In the genomic region with DNA sequence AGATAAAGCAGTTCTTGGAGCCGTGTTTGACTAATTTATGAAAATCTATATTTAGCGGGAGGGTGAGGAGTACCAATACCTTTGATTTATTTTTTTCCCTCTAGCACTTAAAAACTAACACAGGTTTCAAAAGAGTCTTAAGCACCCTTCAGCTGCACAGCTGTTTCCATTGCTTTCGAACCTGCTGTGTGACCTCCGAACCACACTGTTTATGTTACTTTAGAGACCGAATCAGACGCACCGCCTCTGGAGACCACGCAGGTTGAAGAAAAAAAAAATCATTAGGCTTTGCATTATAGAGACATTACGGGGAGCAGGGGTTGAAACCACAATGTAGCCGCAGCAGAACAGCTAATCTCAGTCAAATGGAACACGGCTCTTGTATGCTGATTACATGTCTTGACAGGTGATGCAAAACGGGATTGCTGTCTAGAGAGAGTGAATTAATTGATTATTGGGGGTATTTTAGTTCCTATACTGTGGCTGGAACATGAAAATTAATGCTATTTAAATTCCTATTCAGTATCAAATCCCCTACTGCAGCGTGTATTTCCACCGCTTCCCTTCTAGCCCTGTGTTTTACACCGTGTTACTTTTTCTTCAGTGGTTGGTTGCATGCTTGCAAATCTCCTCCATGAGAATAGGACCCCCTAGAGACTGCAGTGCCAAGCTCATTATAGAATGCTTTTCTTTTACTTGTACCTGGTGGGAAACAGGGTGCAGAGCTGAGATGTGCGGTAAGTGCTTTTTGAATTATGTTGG, we compare ENCODE assay signal across 18 mouse cellular contexts.
DNase-seq lines count a peak whose midpoint lies in the region; ATAC-seq lines count a peak whose summit lies in the region.
"Had no signal": no experiment of that assay in that cellular context is flagged by ENCODE, and none has a peak within 500 bp of the region (broad histone marks: within the 10 kb centered on the region; RNA-seq: fewer than 3 reads in every experiment).

No protein-coding gene starts in this region.

- no peaks in the 10 kb centered on the region for H3K36me3 ChIP-seq in forebrain, embryonic 12.5 days (replicated peaks)
- H3K36me3 ChIP-seq in forebrain, embryonic 16.5 days (ENCODE audit: control insufficient read depth, insufficient read depth): no peaks in the 10 kb centered on the region
- H3K36me3 ChIP-seq in neural tube, embryonic 11.5 days (ENCODE audit: control insufficient read depth, insufficient read depth, low read length): no peaks in the 10 kb centered on the region
- H3K36me3 ChIP-seq in midbrain, embryonic 12.5 days: no peaks in the 10 kb centered on the region
- H3K36me3 ChIP-seq in neural tube, embryonic 15.5 days: no peaks in the 10 kb centered on the region
- H3K36me3 ChIP-seq: embryonic facial prominence, embryonic 15.5 days; liver, embryonic 13.5 days had no signal

- 0 out of 2 replicates have a peak, but pooled peaks cover 2% of the 10 kb centered on the region for H3K9me3 ChIP-seq in forebrain, embryonic 12.5 days
- no peaks in the 10 kb centered on the region for H3K9me3 ChIP-seq in forebrain, embryonic 16.5 days (ENCODE audit: control insufficient read depth, low read length)
- H3K9me3 ChIP-seq in neural tube, embryonic 11.5 days (ENCODE audit: control insufficient read depth, low read length): no peaks in the 10 kb centered on the region
- no peaks in the 10 kb centered on the region for H3K9me3 ChIP-seq in midbrain, embryonic 12.5 days
- no peaks in the 10 kb centered on the region for H3K9me3 ChIP-seq in neural tube, embryonic 15.5 days (replicated peaks)
- H3K9me3 ChIP-seq: embryonic facial prominence, embryonic 15.5 days; liver, embryonic 13.5 days had no signal

- no peak overlapping the region for H3K9ac ChIP-seq in forebrain, embryonic 12.5 days
- H3K9ac ChIP-seq in forebrain, embryonic 16.5 days (replicated peaks; ENCODE audit: low read depth, low read length): no peak overlapping the region
- no peak overlapping the region for H3K9ac ChIP-seq in neural tube, embryonic 11.5 days (ENCODE audit: low read length)
- H3K9ac ChIP-seq in midbrain, embryonic 12.5 days (replicated peaks): no peak overlapping the region
- no peak overlapping the region for H3K9ac ChIP-seq in neural tube, embryonic 15.5 days (replicated peaks)
- H3K9ac ChIP-seq: embryonic facial prominence, embryonic 15.5 days; liver, embryonic 13.5 days had no signal

- no peaks in the 10 kb centered on the region for H3K27me3 ChIP-seq in forebrain, embryonic 12.5 days
- H3K27me3 ChIP-seq in forebrain, embryonic 16.5 days (replicated peaks; ENCODE audit: control insufficient read depth, insufficient read depth, low read length): no peaks in the 10 kb centered on the region
- no peaks in the 10 kb centered on the region for H3K27me3 ChIP-seq in neural tube, embryonic 11.5 days (ENCODE audit: control insufficient read depth, insufficient read depth, low read length)
- H3K27me3 ChIP-seq in midbrain, embryonic 12.5 days: no peaks in the 10 kb centered on the region
- no peaks in the 10 kb centered on the region for H3K27me3 ChIP-seq in neural tube, embryonic 15.5 days (replicated peaks)
- H3K27me3 ChIP-seq: embryonic facial prominence, embryonic 15.5 days; liver, embryonic 13.5 days had no signal

- no peak overlapping the region for H3K4me2 ChIP-seq in forebrain, embryonic 12.5 days
- H3K4me2 ChIP-seq in forebrain, embryonic 16.5 days (ENCODE audit: low read length): no peak overlapping the region
- H3K4me2 ChIP-seq in neural tube, embryonic 11.5 days (ENCODE audit: low read depth): no peak overlapping the region
- peak overlapping the region; percentile 19 for H3K4me2 ChIP-seq in midbrain, embryonic 12.5 days (replicated peaks)
- peak overlapping the region; percentile 40 for H3K4me2 ChIP-seq in neural tube, embryonic 15.5 days
- H3K4me2 ChIP-seq: embryonic facial prominence, embryonic 15.5 days; liver, embryonic 13.5 days had no signal

- H3K4me3 ChIP-seq in forebrain, embryonic 12.5 days (replicated peaks): no peak overlapping the region
- H3K4me3 ChIP-seq in forebrain, embryonic 16.5 days (replicated peaks; ENCODE audit: low read length): no peak overlapping the region
- no peak overlapping the region for H3K4me3 ChIP-seq in neural tube, embryonic 11.5 days (ENCODE audit: low read depth, low read length)
- H3K4me3 ChIP-seq in midbrain, embryonic 12.5 days: no peak overlapping the region
- no peak overlapping the region for H3K4me3 ChIP-seq in neural tube, embryonic 15.5 days (replicated peaks)
- H3K4me3 ChIP-seq: embryonic facial prominence, embryonic 15.5 days; liver, embryonic 13.5 days had no signal

- 65% methylated on average over 16 of the region's 16 CpGs for WGBS in forebrain, embryonic 12.5 days
- 56% methylated on average over 16 of the region's 16 CpGs for WGBS in forebrain, embryonic 16.5 days
- 52% methylated on average over 16 of the region's 16 CpGs for WGBS in neural tube, embryonic 11.5 days
- WGBS in midbrain, embryonic 12.5 days: 41% methylated on average over 16 of the region's 16 CpGs
- 36% methylated on average over 16 of the region's 16 CpGs for WGBS in neural tube, embryonic 15.5 days

- DNase-seq in neural tube, embryonic 11.5 days (ENCODE audit: low spot score): peak; percentile 21
- no peak for DNase-seq in neural tube, embryonic 10.5 days (ENCODE audit: extremely low spot score, low spot score)
- DNase-seq in adrenal gland, adult 2 months: no peak
- DNase-seq: adrenal gland, postnatal 36 days; cerebellum, postnatal 14 days; gastrocnemius, postnatal 36 days; kidney, adult 2 months; kidney, postnatal 36 days; liver, embryonic 13.5 days; right cerebral cortex, postnatal 14 days had no signal

- peak; percentile 39; the same call in 1 of the 2 replicates for ATAC-seq in forebrain, embryonic 12.5 days (ENCODE audit: low FRiP score)
- ATAC-seq in forebrain, embryonic 16.5 days: no peak
- ATAC-seq in neural tube, embryonic 11.5 days (ENCODE audit: insufficient read depth, low FRiP score, low TSS enrichment): peak; percentile 48; the same call in 1 of the 2 replicates
- peak; percentile 50; the same call in 1 of the 2 replicates for ATAC-seq in midbrain, embryonic 12.5 days (ENCODE audit: low FRiP score, low read depth)
- peak; percentile 35; the same call in 1 of the 2 replicates for ATAC-seq in neural tube, embryonic 15.5 days (ENCODE audit: low FRiP score)
- no peak for ATAC-seq in megakaryocyte-erythroid progenitor cell, adult 5-6 weeks (replicated peaks; ENCODE audit: low FRiP score, low TSS enrichment, poor library complexity, severe bottlenecking)
- ATAC-seq: activated CD4-positive, CD25-positive, alpha-beta regulatory T cell, adult 4 months; lung, postnatal 0 days had no signal

- H3K27ac ChIP-seq in forebrain, embryonic 12.5 days: no peak overlapping the region
- no peak overlapping the region for H3K27ac ChIP-seq in forebrain, embryonic 16.5 days (ENCODE audit: low read length)
- H3K27ac ChIP-seq in neural tube, embryonic 11.5 days (ENCODE audit: low read depth, low read length): no peak overlapping the region
- peak overlapping the region; percentile 60 for H3K27ac ChIP-seq in midbrain, embryonic 12.5 days (replicated peaks)
- H3K27ac ChIP-seq in neural tube, embryonic 15.5 days (replicated peaks): peak overlapping the region; percentile 30; the same call in 1 of the 2 replicates
- H3K27ac ChIP-seq: embryonic facial prominence, embryonic 15.5 days; liver, embryonic 13.5 days had no signal

- H3K4me1 ChIP-seq in forebrain, embryonic 12.5 days: peaks cover 7% of the 10 kb centered on the region; the same call in 1 of the 2 replicates
- H3K4me1 ChIP-seq in forebrain, embryonic 16.5 days (replicated peaks; ENCODE audit: control insufficient read depth, insufficient read depth, low read length): no peaks in the 10 kb centered on the region
- H3K4me1 ChIP-seq in neural tube, embryonic 11.5 days (ENCODE audit: control insufficient read depth, insufficient read depth, low read length): no peaks in the 10 kb centered on the region
- H3K4me1 ChIP-seq in midbrain, embryonic 12.5 days: peaks cover 9% of the 10 kb centered on the region; the same call in 1 of the 2 replicates
- H3K4me1 ChIP-seq in neural tube, embryonic 15.5 days: peaks cover 11% of the 10 kb centered on the region; the same call in 1 of the 2 replicates
- H3K4me1 ChIP-seq: embryonic facial prominence, embryonic 15.5 days; liver, embryonic 13.5 days had no signal

Comparison
In these comparisons a context has a peak if more than half of its experiments do, and no peak if none do; other contexts are left out.
1. ATAC-seq: peak in forebrain, embryonic 12.5 days (single experiment), neural tube, embryonic 11.5 days (single experiment), midbrain, embryonic 12.5 days (single experiment) and neural tube, embryonic 15.5 days (single experiment); none in forebrain, embryonic 16.5 days (single experiment) and megakaryocyte-erythroid progenitor cell, adult 5-6 weeks (single experiment).
2. H3K27ac ChIP-seq: peak in midbrain, embryonic 12.5 days (single experiment) and neural tube, embryonic 15.5 days (single experiment); none in forebrain, embryonic 12.5 days (single experiment), forebrain, embryonic 16.5 days (single experiment) and neural tube, embryonic 11.5 days (single experiment).
3. H3K4me2 ChIP-seq: peak in midbrain, embryonic 12.5 days (single experiment) and neural tube, embryonic 15.5 days (single experiment); none in forebrain, embryonic 12.5 days (single experiment), forebrain, embryonic 16.5 days (single experiment) and neural tube, embryonic 11.5 days (single experiment).